Mouse (Mus musculus): ENCODE measurements around the gene Thsd7a. TPM values are rescaled to one million over a fixed set of nuclear protein-coding genes. Genes with fewer than 3 reads are reported as not detected.

Gene Thsd7a
- total and polyA plus RNA-seq, 3 experiments, result 0.30 TPM; not detected in 2

- TF ChIP-seq ETS1 (conservative IDR thresholded peaks at IDR 0.05; ENCODE audit: low read depth, low read length), result no peak
These were observed 15.3 kb downstream of the Thsd7a start (continued) for GRCm38 (mm10) chr6:12733924-12734323.

GRCm38 (mm10) chr6:12716071-12716470 lies 33.1 kb downstream of the Thsd7a start:
- in situ Hi-C loops (cut with MboI; ENCODE audit: low pct_ligation_motif_present, low pct_unique_long_range_greater_than_20kb, low sequenced_read_pairs), result no loop called here
- Histone ChIP-seq H3K27ac (ENCODE audit: insufficient read depth, low read depth) (no peak overlapping the region), H3K36me3 (replicated peaks in 1 of 2; ENCODE audit: control insufficient read depth in 1 of 2, insufficient read depth in 1 of 2, low read length in 1 of 2) (no peaks in the 10 kb centered on the region), H3K4me1 (ENCODE audit: control insufficient read depth in 1 of 2, insufficient read depth in 2 of 2) (no peaks in the 10 kb centered on the region), H3K4me3 (replicated peaks in 1 of 3; ENCODE audit: low read depth in 2 of 3, low read length in 2 of 3, poor library complexity in 1 of 3) (no peak overlapping the region), H3K9ac (ENCODE audit: insufficient read depth, low read depth) (no peak overlapping the region), H3K27me3 (replicated peaks) (no peaks in the 10 kb centered on the region), H3K79me2 (replicated peaks; ENCODE audit: control insufficient read depth, extremely low read depth, insufficient read depth, poor library complexity, severe bottlenecking) (no peaks in the 10 kb centered on the region), H3K9me3 (replicated peaks; ENCODE audit: low read length) (no peaks in the 10 kb centered on the region), H3K4me2 (ENCODE audit: insufficient read depth, low read depth, poor library complexity, severe bottlenecking) (no peak overlapping the region)
- DNase-seq (ENCODE audit: extremely low read depth), result no peak
- dilution Hi-C loops (cut with MboI; ENCODE audit: extremely low pct_ligation_motif_present, extremely low pct_unique_long_range_greater_than_20kb, low sequenced_read_pairs), result no loop called here
- no peak for TF ChIP-seq MYC (IDR thresholded peaks at IDR 0.05; ENCODE audit: low read depth, low read length)
- no peak for TF ChIP-seq USF1 (IDR thresholded peaks at IDR 0.05; ENCODE audit: low read depth, low read length)
- no peak for TF ChIP-seq ELF1 (IDR thresholded peaks at IDR 0.05; ENCODE audit: low read depth, low read length)
- no peak for TF ChIP-seq POLR2AphosphoS2 (IDR thresholded peaks at IDR 0.05; ENCODE audit: low read depth, low read length)
- no peak for TF ChIP-seq TCF12 (IDR thresholded peaks at IDR 0.05; ENCODE audit: low read depth, low read length)
- TF ChIP-seq MAX (IDR thresholded peaks at IDR 0.05; ENCODE audit: low read length), result no peak
- TF ChIP-seq RCOR1 (conservative IDR thresholded peaks at IDR 0.05; ENCODE audit: low read depth, low read length), result no peak
- no peak for TF ChIP-seq CHD2 (IDR thresholded peaks at IDR 0.05; ENCODE audit: low read length)
- no peak for TF ChIP-seq ZC3H11A (IDR thresholded peaks at IDR 0.05; ENCODE audit: low read depth, low read length)
- no peak for TF ChIP-seq IRF4 (IDR thresholded peaks at IDR 0.05; ENCODE audit: low read depth, low read length)
- TF ChIP-seq RAD21 (IDR thresholded peaks at IDR 0.05; ENCODE audit: low read depth, low read length), result no peak
- TF ChIP-seq BHLHE40 (IDR thresholded peaks at IDR 0.05; ENCODE audit: low read depth, low read length), result no peak
- TF ChIP-seq JUND (conservative IDR thresholded peaks at IDR 0.05; ENCODE audit: low read depth, low read length), result no peak
- no peak for TF ChIP-seq ZKSCAN1 (IDR thresholded peaks at IDR 0.05; ENCODE audit: borderline replicate concordance, low read depth, low read length)
- TF ChIP-seq GABPA (IDR thresholded peaks at IDR 0.05; ENCODE audit: insufficient replicate concordance, low read depth, low read length), result no peak
- no peak for TF ChIP-seq KAT2A (IDR thresholded peaks at IDR 0.05; ENCODE audit: insufficient replicate concordance, low read length)
- no peak for TF ChIP-seq PAX5 (IDR thresholded peaks at IDR 0.05; ENCODE audit: low read length)
- TF ChIP-seq MAZ (IDR thresholded peaks at IDR 0.05; ENCODE audit: low read depth, low read length), result no peak
- TF ChIP-seq MXI1 (IDR thresholded peaks at IDR 0.05; ENCODE audit: low read depth, low read length), result no peak
- no peak for TF ChIP-seq SMC3 (IDR thresholded peaks at IDR 0.05; ENCODE audit: low read depth, low read length)
